Mouse (Mus musculus) frontal cortex, adult (tissue): ENCODE results near the gene Ptpn11.
"Not testable (repeated sequence)": the region's sequence is repeated elsewhere in the genome, so short reads cannot be mapped to it uniquely, and the experiment has no call there.

Experiments used
- ATAC-seq: cut with Nextera tagmentation; 2 replicates; pipeline ENCODE4 v1.9.2; 2017; ENCODE audit warnings: mild to moderate bottlenecking, moderate library complexity, mixed read lengths; ENCODE audit not compliant: low TSS enrichment

Ptpn11 gene

DNA sequence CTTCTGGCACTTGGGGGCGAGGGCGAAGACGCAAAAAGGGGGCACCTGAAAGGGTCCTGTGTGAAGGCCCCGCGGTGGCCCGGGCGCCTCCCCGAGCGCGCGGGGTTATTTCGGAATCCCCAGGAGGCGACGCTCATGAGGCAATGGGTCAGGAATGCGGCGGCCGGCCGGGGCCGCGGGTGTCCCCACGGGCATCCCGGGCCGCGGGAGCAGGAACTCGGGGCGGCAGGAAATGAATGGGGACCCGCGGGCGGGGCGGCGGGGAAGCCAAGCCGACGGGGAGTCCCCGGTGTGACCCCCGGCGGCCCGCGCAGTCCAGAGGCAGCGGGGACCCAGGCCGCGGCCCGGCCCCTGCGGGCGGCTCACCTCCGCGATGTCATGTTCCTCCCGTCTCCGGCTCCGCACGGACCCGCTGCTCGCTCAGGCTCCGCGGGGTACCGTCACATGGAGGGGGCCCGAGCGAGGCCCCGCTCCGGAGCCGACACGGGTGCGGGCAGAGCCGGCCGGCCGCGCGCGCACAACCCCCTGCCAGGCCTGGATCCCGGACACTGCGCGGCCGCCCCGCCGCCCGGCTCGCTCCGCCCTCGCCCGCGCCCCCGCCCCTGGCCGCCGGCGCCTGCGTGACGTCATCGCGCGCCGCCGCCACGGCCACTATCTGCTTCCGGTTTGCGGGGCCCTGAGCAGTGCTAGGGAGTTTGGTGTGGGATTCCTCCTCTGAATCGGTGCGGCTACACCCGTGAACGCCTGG, at the start of gene Ptpn11:
Gene Ptpn11, minus strand, starts transcription at position 562 of the 748 bp plus-strand sequence.
- peak; percentile 79 for ATAC-seq

DNA sequence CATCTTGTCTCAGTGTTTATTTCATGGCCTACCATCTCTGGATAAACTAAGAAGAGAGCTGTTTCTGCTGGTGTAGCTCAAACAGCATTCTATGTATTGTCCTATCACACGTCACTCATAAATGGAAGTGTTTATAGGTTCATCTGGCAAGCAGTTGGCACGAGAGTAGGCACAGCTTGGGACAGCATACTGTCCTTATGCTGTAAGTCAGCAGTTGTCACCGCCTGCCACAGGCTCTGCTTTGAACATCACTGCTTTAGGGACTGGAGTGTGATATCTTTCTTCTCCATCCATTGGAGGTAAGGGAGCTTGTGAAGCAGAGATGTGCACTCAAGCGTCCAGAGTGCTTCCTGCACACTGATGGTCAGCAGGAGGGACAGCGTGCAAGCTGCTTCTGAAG, 48.6 kb upstream of the Ptpn11 start:
- ATAC-seq: no peak

DNA sequence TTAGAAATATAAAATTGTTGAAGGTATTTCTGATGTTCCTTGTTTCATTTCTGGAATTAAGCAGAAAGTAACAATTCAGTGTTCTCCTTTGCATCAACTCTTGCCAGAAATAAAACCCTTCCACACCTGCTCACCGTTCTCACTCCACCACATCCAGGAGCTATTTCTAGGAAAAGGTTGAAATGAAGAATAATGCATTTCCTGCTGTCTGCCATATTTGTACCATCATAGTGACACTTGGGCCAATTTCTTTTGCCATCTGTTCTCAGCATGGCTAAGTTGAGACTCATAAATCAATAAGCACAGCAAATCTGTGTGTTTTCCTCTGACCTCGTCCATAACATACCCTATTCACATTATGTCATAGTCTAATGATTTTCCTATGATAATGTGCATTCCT, 47.0 kb upstream of the Ptpn11 start:
- ATAC-seq: no peak

GRCm38 (mm10) chr5:121236171-121236570, 45.0 kb upstream of the Ptpn11 start:
- peak; percentile 95 for ATAC-seq

- no peak for ATAC-seq
Observed at GRCm38 (mm10) chr5:121233726-121234125, 42.5 kb upstream of the Ptpn11 start.

GRCm38 (mm10) chr5:121232789-121233188, 41.6 kb upstream of the Ptpn11 start:
- no peak for ATAC-seq

DNA sequence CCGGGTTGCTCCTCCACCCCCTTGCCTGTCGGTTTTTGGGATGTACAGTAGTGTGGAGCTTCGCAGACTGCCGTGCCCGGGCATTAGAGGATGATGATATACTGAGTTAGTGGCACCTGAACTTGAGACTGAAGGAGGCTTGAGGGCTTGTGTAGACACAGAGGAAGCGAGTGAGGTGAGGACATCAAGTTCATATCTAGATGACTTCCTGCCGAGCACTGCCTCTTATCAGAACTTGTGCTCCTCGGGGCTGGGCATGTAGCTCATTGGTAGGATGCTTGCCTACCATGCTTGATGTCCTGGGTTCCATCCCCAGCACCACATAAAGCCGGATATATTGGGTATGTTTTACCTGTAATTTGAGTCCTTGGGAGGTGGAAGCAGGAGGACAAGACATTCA, 39.6 kb upstream of the Ptpn11 start:
- ATAC-seq: no peak

DNA sequence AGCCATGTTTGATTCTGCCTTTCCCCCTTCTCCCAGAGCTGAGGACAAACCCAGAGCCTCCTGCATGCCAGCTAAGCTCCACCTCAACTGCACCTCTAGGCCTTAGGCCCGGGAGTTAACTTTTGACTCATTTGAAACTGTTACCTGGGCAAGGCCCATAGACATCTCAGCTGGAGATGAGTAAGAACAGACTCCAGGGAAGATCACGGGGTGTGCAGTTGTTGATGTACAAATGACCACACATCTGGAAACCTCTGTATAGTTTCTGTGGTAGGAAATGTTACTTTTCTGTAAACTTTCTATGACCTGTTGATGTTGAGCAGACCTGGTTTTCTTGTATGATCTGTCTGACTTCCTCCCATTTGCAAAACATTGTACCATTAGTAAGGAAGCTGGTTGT, 38.0 kb upstream of the Ptpn11 start:
- no peak for ATAC-seq

GRCm38 (mm10) chr5:121227330-121227729, 36.1 kb upstream of the Ptpn11 start:
- ATAC-seq: not testable (repeated sequence)

DNA sequence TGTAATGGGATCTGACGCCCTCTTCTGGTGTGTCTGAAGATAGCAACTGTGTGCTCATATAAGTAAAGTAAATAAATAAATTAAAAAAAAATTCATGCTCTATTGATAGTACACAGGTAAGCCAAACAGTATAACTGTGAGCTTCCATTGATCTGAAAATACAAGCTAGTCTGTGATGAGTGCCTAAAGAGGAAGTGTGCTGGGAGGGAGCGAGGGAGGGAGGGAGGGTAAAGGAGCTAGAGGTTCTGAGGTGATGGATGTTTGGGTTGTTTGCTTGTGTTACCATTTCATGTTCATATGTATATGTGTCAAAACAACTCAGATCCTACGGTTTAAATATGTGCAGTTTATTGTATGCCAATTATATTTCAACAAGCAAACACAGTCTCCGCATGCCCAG, 35.6 kb upstream of the Ptpn11 start:
- no peak for ATAC-seq

- ATAC-seq: no peak
Observed at GRCm38 (mm10) chr5:121226406-121226805, 35.2 kb upstream of the Ptpn11 start.

DNA sequence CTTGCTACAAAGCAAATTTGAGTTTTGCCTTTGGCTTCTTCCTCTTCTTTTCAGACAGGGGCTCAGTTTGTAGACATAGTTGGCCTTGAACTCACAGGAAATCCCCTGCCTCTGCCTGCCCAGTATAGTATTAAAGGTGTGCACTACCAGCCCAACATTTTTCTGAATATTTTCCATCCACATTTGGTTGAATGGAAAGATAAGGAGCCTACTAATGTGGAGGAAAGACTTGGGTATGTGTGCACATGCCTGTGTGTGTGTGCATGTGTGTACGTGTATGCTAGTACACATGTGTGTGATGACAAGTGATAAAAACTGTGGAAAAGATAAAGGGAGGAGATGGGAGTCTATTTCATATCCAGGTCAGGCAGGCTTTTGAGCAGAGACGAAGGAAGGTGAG, 34.7 kb upstream of the Ptpn11 start:
- no peak for ATAC-seq

- no peak for ATAC-seq
Observed at GRCm38 (mm10) chr5:121224856-121225255, 33.7 kb upstream of the Ptpn11 start.

- ATAC-seq: not testable (repeated sequence)
Observed at GRCm38 (mm10) chr5:121224020-121224419, 32.8 kb upstream of the Ptpn11 start.

DNA sequence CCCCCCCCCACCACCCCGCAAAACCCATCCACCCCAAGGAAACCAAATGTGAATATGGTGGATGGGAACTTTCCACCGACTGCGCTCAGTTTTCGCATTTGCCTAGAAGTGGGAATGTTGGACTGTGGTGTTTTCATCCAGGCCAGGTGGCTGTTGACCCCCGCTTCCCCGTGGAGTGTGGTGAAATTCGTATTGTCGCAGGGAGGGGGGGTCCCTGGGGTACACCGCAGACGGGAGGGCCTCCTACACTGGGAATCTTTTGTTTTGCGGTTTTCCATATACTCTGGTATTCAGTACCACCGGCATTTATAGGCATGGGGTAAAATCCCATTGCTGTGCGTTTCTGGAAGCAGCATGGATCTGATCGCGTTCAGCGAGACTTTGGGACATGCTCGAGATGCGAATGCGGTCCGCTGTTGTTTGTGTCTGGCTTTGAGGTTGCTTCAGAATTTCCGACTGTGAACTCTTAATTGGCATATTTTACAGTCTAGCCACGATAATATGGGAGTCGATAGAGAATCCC, 30.2 kb upstream of the Ptpn11 start:
- ATAC-seq: no peak

DNA sequence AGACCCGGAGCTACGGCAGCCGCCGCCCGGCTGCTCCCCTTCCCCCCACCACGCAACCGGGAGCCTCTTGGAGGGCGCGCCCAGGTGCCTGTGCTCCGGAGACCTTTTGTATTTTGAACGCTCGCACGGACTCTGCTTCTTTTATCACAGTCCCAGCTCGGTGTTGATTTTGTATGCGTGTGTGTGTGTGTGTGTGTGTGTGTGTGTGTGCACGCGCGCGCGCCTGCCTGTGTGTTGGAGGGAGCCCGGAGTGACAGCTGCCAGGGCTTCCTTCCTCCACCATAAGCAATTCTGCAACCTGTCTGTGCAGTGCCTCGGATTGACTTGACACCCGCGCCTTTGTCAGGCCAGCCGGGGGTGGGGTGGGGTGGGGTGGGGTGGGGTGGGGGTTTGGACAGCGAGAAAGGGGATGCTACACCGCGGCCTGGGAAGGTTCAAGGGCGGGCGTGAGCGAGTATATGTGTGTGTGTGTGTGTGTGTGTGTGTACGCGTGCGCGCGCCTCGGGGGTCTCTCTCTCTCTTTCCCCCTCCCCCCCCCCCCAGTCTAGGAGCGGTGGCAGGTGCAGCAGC, 29.6 kb upstream of the Ptpn11 start:
- ATAC-seq: peak; percentile 13; the same call in 1 of the 2 replicates

DNA sequence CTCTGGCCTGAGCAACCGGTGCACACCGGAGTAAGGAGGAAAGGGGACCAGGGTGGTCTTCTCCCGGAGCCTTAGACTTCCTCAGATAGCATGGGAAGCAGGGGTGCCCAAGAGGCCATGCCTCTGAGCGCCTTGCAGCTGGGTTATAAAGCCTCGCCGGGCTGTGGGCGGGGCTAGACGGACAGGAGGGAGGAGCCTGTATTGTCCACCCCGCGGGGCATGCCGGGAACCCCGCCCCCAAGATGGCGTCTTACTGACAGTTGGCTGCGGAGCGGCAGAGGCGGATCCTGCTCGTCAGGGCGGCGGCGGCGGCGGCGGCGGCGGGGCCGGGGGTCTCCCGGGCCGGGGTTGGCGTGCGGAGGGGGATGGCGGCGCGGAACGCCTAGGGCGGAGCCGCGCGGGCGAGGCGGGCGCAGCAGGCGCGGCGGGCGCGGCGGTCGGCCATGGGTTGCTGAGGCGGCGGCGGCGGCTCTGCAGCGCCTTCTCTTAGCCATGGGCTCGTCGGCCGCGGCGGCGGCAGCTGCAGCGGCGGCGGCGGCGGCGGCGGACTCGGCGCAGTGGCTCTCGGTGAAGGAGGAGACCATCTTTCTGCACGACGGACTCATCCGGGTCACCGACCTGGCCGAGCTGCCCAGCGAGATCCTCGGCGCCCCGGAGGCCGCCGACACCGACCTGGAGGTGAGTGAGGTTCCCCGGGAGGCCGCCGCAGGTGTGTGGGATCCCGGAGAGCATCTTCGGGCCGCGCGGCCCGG, 29.0 kb upstream of the Ptpn11 start, which contains the start of gene Hectd4:
Gene Hectd4, plus strand, starts transcription at position 240 of the 752 bp plus-strand sequence.
- peak; percentile 86 for ATAC-seq

GRCm38 (mm10) chr5:121219190-121219589, 28.0 kb upstream of the Ptpn11 start:
- no peak for ATAC-seq

- no peak for ATAC-seq
Observed at GRCm38 (mm10) chr5:121217313-121217634, 26.1 kb upstream of the Ptpn11 start.

GRCm38 (mm10) chr5:121216584-121217312, 25.6 kb upstream of the Ptpn11 start:
- not testable (repeated sequence) for ATAC-seq

- ATAC-seq: no peak
Observed at GRCm38 (mm10) chr5:121216126-121216446, 24.9 kb upstream of the Ptpn11 start.
